Mouse (Mus musculus) bone marrow, adult 2 months (tissue): ENCODE results near the gene Pbld1.

ENCODE experiments used
- CTCF ChIP-seq: fragments of 200-500 bp; IDR thresholded peaks from 2 replicates; pipeline ENCODE4 v1.5.1; 2011; ENCODE audit warnings: low read length, control low read depth; ENCODE audit not compliant: control insufficient read depth, insufficient read depth
- POLR2A ChIP-seq: fragments of 200-500 bp; IDR thresholded peaks from 2 replicates; pipeline ENCODE4 v1.6.1; 2011; ENCODE audit warnings: low read depth, mild to moderate bottlenecking, control low read depth, low read length, borderline replicate concordance; ENCODE audit not compliant: control insufficient read depth

DNA sequence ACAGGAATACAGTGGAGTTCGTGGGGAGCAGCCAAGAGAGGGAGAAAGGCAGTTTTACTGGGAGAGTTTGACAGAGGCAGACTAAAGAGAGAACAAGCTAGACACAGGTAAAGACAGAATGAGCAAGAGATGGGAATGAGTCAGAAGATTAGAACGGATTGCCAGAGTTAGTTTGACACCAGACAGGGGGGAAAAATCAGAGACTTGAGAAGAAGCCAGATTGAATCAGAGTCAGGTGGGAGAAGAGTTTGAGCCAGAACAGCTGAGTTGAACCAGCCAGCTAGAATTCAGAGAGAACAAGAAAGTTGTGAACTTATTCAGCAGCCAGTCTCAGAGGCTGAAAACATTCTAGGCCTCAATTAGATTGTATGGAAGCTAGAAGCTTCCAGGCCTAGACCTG, at the start of gene Pbld1:
- TF ChIP-seq CTCF, result no peak
- TF ChIP-seq POLR2A, result no peak
